Mouse (Mus musculus) A20 (cell line): ENCODE measurements around the gene Selenow.
A peak's percentile ranks its signal among the peaks of the same experiment; 100 is the strongest.

Experiments
- DNase-seq: peaks from one replicate; pipeline ENCODE4 v3.0.0-alpha.2; 2011; ENCODE audit warnings: low read depth, low spot score

Selenow gene

GRCm38 (mm10) chr7:15922220-15922773, at the start of gene Selenow:
Gene Selenow (minus strand): TSS chr7:15922402.
- peak; percentile 97 for DNase-seq

- peak; percentile 54 for DNase-seq
Observed at GRCm38 (mm10) chr7:15969674-15970073, 47.5 kb upstream of the Selenow start.

GRCm38 (mm10) chr7:15968322-15968721, 46.1 kb upstream of the Selenow start:
- no peak for DNase-seq

- DNase-seq: peak; percentile 77
Observed at GRCm38 (mm10) chr7:15967312-15967711, 45.1 kb upstream of the Selenow start, which contains the start of gene Ehd2. Gene Ehd2 (minus strand): TSS chr7:15967567.

GRCm38 (mm10) chr7:15966489-15966888, 44.3 kb upstream of the Selenow start:
- no peak for DNase-seq

- peak; percentile 64 for DNase-seq
Observed at GRCm38 (mm10) chr7:15963798-15964652, 41.8 kb upstream of the Selenow start.

GRCm38 (mm10) chr7:15962311-15963288, 40.4 kb upstream of the Selenow start:
- no peak for DNase-seq

- DNase-seq: no peak
Observed at GRCm38 (mm10) chr7:15961798-15962197, 39.6 kb upstream of the Selenow start.

GRCm38 (mm10) chr7:15961239-15961638, 39.0 kb upstream of the Selenow start:
- no peak for DNase-seq

GRCm38 (mm10) chr7:15960691-15961090, 38.5 kb upstream of the Selenow start:
- no peak for DNase-seq

- DNase-seq: no peak
Observed at GRCm38 (mm10) chr7:15956143-15956542, 33.9 kb upstream of the Selenow start.

GRCm38 (mm10) chr7:15955509-15955908, 33.3 kb upstream of the Selenow start:
- no peak for DNase-seq

GRCm38 (mm10) chr7:15954978-15955443, 32.8 kb upstream of the Selenow start:
- DNase-seq: no peak

GRCm38 (mm10) chr7:15954436-15954835, 32.2 kb upstream of the Selenow start:
- DNase-seq: no peak

GRCm38 (mm10) chr7:15953307-15954074, 31.3 kb upstream of the Selenow start:
- peak; percentile 50 for DNase-seq

GRCm38 (mm10) chr7:15952416-15952815, 30.2 kb upstream of the Selenow start:
- DNase-seq: no peak

- DNase-seq: no peak
Observed at GRCm38 (mm10) chr7:15950008-15950407, 27.8 kb upstream of the Selenow start.

- no peak for DNase-seq
Observed at GRCm38 (mm10) chr7:15949216-15949790, 27.1 kb upstream of the Selenow start.

GRCm38 (mm10) chr7:15948381-15948941, 26.3 kb upstream of the Selenow start:
- DNase-seq: peak; percentile 82

GRCm38 (mm10) chr7:15947653-15948260, 25.6 kb upstream of the Selenow start:
- no peak for DNase-seq
